Mouse (Mus musculus) ES-E14 (cell line): ENCODE measurements at regions not wholly inside any gene's neighbourhood (a gene's known extent, or its start where the extent isn't known, plus 50 kb on each side); places are given as distances from the start of the nearest gene placed in this dataset.

ENCODE experiments used
- DNase-seq: peaks from one replicate; pipeline ENCODE4 v3.0.0-alpha.2; 2013; ENCODE audit warnings: low read depth, low spot score
- H3K27ac ChIP-seq: 2 replicates; pipeline ENCODE4 v1.5.1; 2012; ENCODE audit warnings: low read depth, mild to moderate bottlenecking, low read length, moderate library complexity, mixed read lengths; ENCODE audit not compliant: poor library complexity, insufficient read depth, severe bottlenecking
- H3K36me3 ChIP-seq: 2 replicates; pipeline ENCODE4 v1.6.1; 2012; ENCODE audit warnings: mild to moderate bottlenecking, low read length, moderate library complexity, mixed read lengths; ENCODE audit not compliant: control insufficient read depth, poor library complexity, insufficient read depth, severe bottlenecking
- H3K4me1 ChIP-seq, 2 experiments: fragments of 150-350 bp in 1 of 2; sonication (generic) in 1 of 2; 2 replicates each; pipeline ENCODE4 v1.6.1; 2012; ENCODE audit warnings: low read length in 2 of 2, mild to moderate bottlenecking in 1 of 2, mixed read lengths in 1 of 2; ENCODE audit not compliant: control insufficient read depth in 2 of 2, insufficient read depth in 2 of 2, poor library complexity in 1 of 2
- H3K4me3 ChIP-seq, 2 experiments: fragments of 150-350 bp in 1 of 2; sonication (generic) in 1 of 2; 2 replicates each; pipeline ENCODE4 v1.5.1; 2012; ENCODE audit warnings: low read length in 2 of 2, low read depth in 1 of 2, mild to moderate bottlenecking in 1 of 2, mixed read lengths in 1 of 2; ENCODE audit not compliant: insufficient read depth in 1 of 2, poor library complexity in 1 of 2, severe bottlenecking in 1 of 2
- H3K9ac ChIP-seq: 2 replicates; pipeline ENCODE4 v1.6.1; 2012; ENCODE audit warnings: low read depth, mild to moderate bottlenecking, low read length, mixed read lengths; ENCODE audit not compliant: poor library complexity, insufficient read depth, severe bottlenecking
- H3K9me3 ChIP-seq: fragments of 150-350 bp; sonication (generic); 2 replicates; pipeline ENCODE4 v1.6.1; 2012; ENCODE audit warnings: low read depth, mild to moderate bottlenecking, low read length; ENCODE audit not compliant: control insufficient read depth, insufficient read depth
- CHD2 ChIP-seq: IDR thresholded peaks from 2 replicates; pipeline ENCODE4 v1.6.1; 2014; ENCODE audit warnings: mild to moderate bottlenecking, low read depth, low read length, inconsistent platforms
- HCFC1 ChIP-seq: IDR thresholded peaks from 2 replicates; pipeline ENCODE4 v1.6.1; 2012; ENCODE audit warnings: low read length, inconsistent platforms, borderline replicate concordance; ENCODE audit not compliant: insufficient read depth
- MAFK ChIP-seq: IDR thresholded peaks from 2 replicates; pipeline ENCODE4 v1.6.1; 2014; ENCODE audit warnings: mild to moderate bottlenecking, low read depth, low read length, inconsistent platforms; ENCODE audit not compliant: insufficient read depth
- ZC3H11A ChIP-seq: IDR thresholded peaks from 2 replicates; pipeline ENCODE4 v1.6.1; 2012; ENCODE audit warnings: low read depth, mild to moderate bottlenecking, inconsistent platforms, low read length, borderline replicate concordance
- ZNF384 ChIP-seq: IDR thresholded peaks from 2 replicates; pipeline ENCODE4 v1.6.1; 2012; ENCODE audit warnings: low read depth, low read length, inconsistent platforms
- in situ Hi-C, 2 experiments: fragments of 600-800 bp; cut with MboI; formaldehyde crosslinking; loops; one replicate each; pipeline ENCODE4 v1.15.1; 2025; ENCODE audit warnings: low sequenced_read_pairs in 2 of 2, inconsistent platforms in 1 of 2; ENCODE audit not compliant: unreplicated experiment in 2 of 2

DNA sequence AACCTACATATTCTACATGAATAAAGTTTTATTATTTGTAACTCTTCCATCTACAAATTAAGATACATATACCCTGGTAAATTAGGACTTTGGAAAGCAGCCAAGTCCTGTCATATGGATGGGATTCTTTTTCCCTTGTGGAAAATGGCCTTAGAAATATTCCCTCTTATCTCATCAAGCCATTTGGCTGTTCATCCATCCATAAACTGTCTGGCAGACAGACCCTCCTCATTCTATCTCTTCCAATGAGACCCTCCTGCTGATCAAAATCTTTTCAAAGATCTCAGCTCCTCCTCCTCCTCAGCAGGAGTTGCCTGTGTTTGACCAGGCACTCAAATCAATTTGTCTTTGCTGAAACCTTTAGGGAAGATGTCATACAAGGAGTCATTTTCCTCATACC, 649.2 kb downstream of the Cdh8 start:
- TF ChIP-seq CHD2 (no peak), HCFC1 (no peak), ZC3H11A (no peak), ZNF384 (no peak), MAFK (no peak)
- in situ Hi-C loops = no loop called here
- DNase-seq = no peak
- Histone ChIP-seq H3K36me3 (no peaks in the 10 kb centered on the region), H3K9me3 (no peaks in the 10 kb centered on the region), H3K27ac (no peak overlapping the region), H3K9ac (no peak overlapping the region), H3K4me1 (no peaks in the 10 kb centered on the region), H3K4me3 (no peak overlapping the region)

DNA sequence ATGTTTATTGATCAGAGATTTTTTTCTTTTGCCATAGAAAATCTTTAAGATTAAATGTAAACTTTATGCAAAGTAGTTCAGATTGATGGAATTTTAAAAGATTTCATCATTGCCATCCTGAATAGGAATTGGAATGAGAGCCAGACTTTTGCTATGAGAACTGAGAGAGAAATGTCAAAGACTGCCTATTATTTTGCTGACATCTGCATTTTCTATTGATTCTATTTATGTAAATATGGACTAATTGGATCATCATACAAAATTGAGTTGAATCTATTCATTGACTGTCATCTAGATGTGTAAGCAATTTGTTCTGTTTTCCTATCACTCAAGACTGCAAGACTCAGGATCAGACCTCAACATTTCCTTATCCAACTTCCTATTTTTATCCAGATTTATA, 659.7 kb downstream of the Cdh8 start:
- Histone ChIP-seq H3K9ac (no peak overlapping the region), H3K27ac (no peak overlapping the region), H3K9me3 (no peaks in the 10 kb centered on the region), H3K36me3 (no peaks in the 10 kb centered on the region), H3K4me1 (no peaks in the 10 kb centered on the region), H3K4me3 (no peak overlapping the region)
- in situ Hi-C loops = no loop called here
- no peak for DNase-seq
- TF ChIP-seq HCFC1 (no peak), MAFK (peak; percentile 69; the same call in 1 of the 2 replicates)

DNA sequence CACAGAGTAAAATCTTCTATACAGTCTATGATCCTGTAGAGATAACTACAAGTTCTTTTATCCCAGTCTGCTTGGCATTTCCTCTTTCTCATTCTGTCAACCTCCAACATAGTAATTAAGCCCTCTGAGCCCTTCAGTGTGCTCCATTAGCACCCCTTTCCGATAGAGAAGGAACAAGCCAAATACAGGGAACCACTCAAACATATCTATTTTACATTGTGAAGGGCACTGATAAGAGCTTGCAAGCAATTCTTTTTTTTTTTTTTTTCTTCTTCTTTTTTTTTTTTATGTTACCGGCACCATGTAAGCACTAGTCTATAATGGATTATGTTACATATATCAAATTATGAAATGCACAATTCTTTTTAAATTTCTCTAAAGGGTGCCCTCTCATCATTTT, 660.5 kb downstream of the Cdh8 start:
- H3K9ac ChIP-seq = no peak overlapping the region
- no peak overlapping the region for H3K27ac ChIP-seq
- H3K4me1 ChIP-seq = no peaks in the 10 kb centered on the region
- in situ Hi-C loops = no loop called here
- no peak for TF ChIP-seq ZNF384
- TF ChIP-seq MAFK = no peak
- TF ChIP-seq CHD2 = no peak
- no peak for TF ChIP-seq HCFC1
- no peak for TF ChIP-seq ZC3H11A
- H3K9me3 ChIP-seq = no peaks in the 10 kb centered on the region
- no peaks in the 10 kb centered on the region for H3K36me3 ChIP-seq
- H3K4me3 ChIP-seq = no peak overlapping the region
- no peak for DNase-seq

DNA sequence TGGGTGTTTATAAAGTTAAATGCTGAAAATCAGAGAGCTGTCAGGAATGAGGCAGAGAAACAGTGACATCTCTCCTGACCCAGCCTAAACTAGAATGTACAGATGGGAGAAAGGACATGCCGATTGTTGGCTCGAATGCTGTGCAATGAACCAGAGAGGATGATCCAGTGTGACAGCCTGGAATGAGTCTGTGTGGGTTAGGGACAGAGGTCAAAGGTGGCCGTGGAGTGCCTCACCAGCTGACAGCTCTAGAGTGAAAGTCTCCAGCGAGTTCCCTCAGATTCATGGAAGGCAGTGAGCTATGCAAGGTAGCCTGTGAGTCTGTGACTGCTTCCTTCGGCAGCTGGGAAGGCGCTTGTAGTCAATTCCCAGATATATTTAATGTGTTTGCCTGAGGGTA, 663.9 kb downstream of the Cdh8 start:
- in situ Hi-C loops = no loop called here
- Histone ChIP-seq H3K4me3 (no peak overlapping the region), H3K9me3 (no peaks in the 10 kb centered on the region), H3K9ac (no peak overlapping the region), H3K27ac (no peak overlapping the region), H3K4me1 (no peaks in the 10 kb centered on the region), H3K36me3 (no peaks in the 10 kb centered on the region)
- DNase-seq = no peak
- TF ChIP-seq CHD2 = no peak
- TF ChIP-seq ZC3H11A = no peak
- no peak for TF ChIP-seq HCFC1
- TF ChIP-seq ZNF384 = no peak
- TF ChIP-seq MAFK = no peak

DNA sequence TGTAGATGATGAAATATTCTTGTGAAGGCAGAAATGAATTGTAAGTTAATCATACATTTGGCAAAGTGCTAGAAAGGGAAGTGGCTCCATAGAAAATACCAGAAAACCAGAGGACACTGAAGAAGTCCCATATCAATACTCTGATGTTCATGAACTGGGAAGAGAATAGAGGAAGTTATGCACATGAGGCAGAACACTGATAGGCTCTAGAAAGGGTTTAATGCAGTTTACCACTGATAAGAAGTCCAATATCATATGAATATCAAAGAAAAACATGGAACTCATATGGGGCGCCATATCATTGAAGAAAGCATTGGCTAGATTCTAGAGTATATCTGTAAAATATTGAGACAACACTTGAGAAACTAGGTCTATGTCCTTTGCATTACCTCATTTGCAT, 708.5 kb downstream of the Cdh8 start:
- TF ChIP-seq CHD2 = no peak
- no peak for TF ChIP-seq HCFC1
- no peak for TF ChIP-seq ZNF384
- TF ChIP-seq MAFK = no peak
- TF ChIP-seq ZC3H11A = no peak
- no peak overlapping the region for H3K9ac ChIP-seq
- no peak overlapping the region for H3K4me3 ChIP-seq
- no peaks in the 10 kb centered on the region for H3K9me3 ChIP-seq
- DNase-seq = no peak
- no peak overlapping the region for H3K27ac ChIP-seq
- H3K36me3 ChIP-seq = no peaks in the 10 kb centered on the region
- H3K4me1 ChIP-seq = no peaks in the 10 kb centered on the region
- in situ Hi-C loops = no loop called here
